Mouse (Mus musculus) left cerebral cortex, adult 18-20 months (tissue): ENCODE data around the gene Ap3b1. TPM values are rescaled to one million over a fixed set of nuclear protein-coding genes. Genes with fewer than 3 reads are reported as not detected.
A peak's percentile ranks its signal among the peaks of the same experiment; 100 is the strongest.

Source experiments
- DNase-seq, 2 experiments: peaks; one replicate each; pipeline ENCODE4 v3.0.0; 2021 to 2022; ENCODE audit warnings: low spot score in 2 of 2, mixed read lengths in 1 of 2
- total RNA-seq, 2 experiments: library from RNA; stranded (reverse); gene quantifications; 2 replicates each; pipeline ENCODE4 v1.2.3; 2021

Gene Ap3b1
- total RNA-seq, 2 experiments from 2014 or later: 44.5 to 48.7 TPM

DNA sequence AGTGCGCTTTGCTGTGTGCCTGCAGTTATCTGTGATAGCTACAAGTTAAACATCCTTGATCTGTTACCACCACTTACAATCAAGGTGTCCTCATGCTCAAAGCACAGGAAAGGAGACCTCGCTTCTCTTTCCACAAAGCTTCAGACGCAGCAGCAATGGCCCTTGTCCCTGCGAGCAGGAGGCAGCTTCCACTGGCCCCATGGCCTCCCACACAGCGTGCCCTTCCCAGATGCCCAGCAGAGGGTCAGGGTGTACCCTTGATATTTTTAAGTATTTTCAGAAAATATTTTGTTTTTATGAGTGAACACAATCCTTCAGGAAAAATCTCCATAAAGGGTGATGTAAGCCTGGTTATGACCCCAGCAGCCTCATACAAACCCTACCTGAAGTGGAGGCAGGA lies 170.4 kb downstream of the Ap3b1 start:
- DNase-seq: no peak

DNA sequence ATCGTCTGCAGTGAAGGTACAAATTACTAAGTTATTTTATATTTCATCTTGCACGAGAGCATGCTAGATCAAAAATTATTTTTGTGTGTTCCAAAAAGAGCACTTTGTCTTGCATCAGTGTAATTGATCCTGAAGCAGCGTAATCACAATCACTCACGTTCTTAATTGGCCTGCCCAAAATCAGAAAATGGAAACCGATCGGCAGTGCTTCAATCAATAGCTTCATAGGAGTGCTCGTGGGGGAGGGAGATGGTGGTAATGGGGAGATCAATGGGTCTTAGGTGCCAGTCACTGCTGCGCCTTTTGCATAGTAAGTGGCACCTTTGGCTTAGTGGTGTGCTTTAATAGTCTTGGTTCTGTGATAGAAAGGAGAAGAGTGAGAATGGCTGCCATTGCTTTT lies 174.8 kb downstream of the Ap3b1 start:
- no peak for DNase-seq

DNA sequence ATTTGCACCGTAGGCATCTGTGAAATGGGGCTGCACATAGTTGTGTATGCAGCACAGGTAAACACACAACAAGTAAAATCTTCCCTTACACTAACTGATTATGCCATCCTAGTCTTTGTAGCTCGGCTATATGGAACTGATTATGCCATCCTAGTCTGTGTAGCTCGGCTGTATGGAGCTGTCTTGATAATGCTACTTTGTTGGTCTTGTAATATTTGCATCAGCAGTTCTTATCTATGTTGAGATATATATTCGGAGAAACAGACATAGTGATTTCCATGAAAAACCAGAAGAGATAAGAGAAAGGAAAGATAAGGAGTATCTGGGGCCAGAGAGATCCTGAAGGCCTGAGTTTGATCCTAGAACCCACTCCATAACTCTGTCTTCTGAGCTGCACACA lies 178.6 kb downstream of the Ap3b1 start:
- no peak for DNase-seq

DNA sequence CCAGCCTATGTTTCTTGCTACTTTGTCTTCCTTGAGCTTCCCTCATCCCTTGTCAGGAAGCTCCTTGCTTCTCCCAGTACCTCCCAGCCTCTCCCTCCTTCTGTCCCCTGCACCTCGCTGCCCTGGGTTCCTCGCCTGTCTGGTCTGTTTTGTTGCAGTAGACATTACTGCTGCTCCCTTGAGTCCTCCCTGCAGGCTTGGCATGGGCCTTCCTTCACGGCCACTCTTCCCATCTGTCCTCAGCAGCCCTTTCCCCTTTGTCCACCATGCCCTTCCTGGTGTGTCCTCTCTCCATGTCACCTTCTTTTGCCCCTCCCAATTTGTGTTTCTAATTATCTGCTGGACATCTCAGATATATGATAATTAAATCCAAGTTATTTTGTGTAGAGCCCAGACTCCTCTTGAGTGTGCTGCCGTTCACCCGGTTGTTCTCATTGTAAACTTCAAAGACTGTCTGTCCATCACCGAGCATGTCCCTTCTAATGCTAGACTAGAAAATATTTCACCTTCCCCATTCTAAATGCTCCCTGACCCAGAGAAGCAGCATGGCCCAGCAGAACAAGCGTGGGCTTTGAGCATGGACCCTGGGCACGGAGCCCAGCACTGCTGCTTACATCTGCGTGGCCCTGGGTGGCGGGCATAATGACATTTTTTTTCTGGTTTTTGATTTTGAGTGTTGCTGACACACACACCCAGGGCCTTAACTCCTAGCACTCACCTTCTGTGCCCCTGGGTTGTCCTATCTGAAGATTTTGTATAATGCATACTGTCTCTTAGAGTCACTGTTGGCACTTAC lies 181.3 kb downstream of the Ap3b1 start:
- DNase-seq: no peak

DNA sequence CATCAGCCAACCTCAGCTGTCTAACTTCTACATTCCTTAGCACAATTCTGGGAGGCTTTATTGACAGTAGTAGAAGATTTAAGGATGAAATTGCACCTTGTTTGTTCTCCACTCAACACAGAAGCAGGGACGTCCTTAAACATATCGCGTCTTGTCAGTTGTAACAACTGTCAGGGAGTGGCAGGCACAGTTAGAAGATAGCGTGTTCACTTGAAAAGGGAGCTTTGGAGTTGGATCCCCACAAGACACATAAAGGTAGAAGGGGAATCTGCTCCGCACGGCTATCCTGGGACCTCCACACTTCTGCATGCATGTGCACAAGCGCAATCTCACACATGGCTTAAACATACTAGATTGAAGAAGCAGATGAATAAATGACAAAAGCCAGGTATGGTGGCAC lies 183.3 kb downstream of the Ap3b1 start:
- DNase-seq: no peak

DNA sequence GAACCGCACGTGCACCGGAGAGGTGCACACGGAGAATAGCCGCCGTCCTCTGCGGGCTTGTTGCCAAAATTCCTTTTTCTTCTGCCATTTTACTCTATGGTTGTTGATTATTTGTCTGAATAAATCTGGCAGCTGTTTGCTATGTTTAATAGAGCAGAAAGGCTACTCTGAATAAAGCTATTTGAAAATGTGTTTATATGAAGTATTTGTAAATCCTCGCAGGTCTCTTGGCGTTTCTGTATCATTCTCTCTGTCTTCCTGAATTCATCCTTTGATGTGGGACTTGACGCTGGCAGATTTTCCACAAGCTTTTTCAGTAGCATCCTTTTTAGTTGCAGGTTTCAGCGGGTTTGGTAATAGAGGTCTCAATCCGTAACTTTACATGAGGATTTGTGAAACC lies 185.5 kb downstream of the Ap3b1 start:
- DNase-seq: no peak

DNA sequence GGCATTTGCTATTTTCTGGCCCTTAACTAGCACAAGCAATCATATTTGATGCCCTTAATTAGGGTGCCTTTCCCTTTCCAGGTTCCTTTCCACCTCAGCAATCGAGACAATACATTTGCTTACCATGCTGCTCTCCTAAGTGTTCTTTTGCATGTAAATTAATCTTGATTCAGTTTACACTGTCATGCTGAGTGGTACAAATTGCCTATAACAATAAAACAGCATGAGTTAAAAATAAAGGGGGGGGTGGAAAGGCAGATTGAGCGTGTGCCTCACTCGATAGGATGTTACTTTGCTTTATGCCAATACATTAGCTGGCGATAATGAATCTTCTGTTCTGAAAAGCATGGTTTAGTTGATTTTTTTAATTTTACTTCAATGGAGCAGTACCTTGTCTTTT lies 187.0 kb downstream of the Ap3b1 start:
- no peak for DNase-seq

DNA sequence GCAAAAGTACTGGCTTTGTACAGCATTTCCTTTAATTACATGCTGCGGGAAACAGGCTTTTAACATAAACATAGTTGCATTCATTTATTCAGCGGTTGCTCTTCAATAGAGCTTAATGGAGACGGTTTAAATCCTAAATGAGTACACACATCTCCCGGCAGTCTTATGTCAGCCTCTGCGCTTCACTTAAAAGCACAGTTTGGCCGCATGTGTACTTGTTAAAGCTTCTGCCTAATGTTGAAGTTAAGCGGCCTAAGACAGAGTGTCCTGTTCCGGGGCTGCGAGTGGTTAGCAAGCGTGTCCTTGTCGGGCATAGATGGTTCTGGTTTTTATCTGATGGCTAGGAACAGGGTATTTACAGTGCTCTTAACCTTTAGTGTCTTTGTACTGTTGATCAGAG lies 187.5 kb downstream of the Ap3b1 start:
- DNase-seq: no peak

DNA sequence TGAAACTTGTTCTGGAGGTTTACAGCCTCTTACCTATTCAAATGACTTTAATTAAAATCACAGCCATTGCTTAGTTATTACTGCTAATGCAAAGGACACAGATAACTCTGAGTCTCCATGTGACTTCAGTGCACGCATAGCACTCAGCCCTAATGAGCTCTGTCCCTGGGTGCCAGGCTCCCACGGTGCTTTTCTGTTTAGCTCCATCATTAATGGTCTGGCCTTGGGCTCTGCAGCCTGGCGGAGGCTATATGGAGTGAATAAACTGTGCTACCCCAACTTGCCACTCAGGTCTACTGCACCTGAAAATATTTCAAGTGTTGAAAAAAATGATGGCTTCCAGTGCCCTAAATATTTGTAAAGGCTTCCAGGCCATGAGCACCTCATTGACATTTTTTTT lies 190.8 kb downstream of the Ap3b1 start:
- DNase-seq: no peak

DNA sequence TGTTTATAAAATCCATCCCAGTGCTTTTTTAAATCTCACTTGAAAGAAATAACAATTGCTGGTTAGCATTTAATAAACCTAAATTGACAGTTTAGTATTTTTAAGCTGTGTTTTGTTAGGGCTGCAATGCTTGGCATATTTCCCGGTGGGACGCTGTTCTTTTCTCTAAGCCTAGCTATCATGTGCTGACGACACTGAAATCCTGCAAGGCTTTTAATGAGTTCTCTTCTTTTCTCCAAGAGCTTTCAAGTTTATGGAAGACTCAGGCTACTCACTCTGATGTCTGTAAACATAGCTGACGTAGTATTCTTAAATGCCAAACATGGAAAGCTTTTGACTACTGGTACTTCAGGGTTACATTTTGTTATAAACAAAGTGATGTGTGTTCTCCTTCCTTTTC lies 191.3 kb downstream of the Ap3b1 start:
- no peak for DNase-seq

DNA sequence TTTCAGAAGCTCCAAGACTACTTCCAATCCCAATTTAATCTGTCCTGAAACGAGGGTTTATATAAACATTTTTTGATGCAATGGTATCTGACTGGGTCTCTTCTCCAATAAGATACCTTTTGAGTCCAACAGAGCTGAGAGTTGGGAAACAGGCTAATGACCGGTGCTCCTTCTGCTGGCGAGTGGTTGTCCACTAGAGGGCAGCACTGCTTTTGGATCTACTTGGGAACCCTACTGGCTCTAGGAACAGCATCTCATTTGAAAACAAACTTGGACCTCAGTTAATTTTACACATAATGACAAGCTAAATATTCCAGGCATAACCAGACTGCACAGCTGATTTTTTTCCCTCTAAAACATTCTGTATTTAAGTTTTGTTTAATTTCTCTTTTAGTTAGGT lies 201.3 kb downstream of the Ap3b1 start:
- DNase-seq: peak; percentile 87 to 94

DNA sequence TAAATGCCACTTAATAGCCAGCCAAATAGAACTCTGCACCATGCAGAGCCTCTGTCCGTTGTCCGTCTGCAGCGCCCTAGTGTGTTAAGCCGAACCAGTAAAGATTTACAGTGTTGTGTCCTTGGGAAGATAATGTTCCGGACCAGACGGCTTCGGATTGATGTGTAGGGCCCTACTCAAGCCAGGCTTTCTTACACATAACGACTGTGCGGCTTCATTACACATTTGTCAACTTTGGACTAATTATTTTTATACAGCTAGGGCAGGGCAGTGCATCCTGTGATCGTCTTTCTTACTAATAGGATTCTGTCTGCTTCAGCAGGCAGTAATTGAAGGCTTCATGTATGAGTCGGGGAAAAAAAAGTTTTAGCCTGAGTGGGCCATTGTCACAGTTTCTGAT lies 202.1 kb downstream of the Ap3b1 start:
- no peak for DNase-seq

DNA sequence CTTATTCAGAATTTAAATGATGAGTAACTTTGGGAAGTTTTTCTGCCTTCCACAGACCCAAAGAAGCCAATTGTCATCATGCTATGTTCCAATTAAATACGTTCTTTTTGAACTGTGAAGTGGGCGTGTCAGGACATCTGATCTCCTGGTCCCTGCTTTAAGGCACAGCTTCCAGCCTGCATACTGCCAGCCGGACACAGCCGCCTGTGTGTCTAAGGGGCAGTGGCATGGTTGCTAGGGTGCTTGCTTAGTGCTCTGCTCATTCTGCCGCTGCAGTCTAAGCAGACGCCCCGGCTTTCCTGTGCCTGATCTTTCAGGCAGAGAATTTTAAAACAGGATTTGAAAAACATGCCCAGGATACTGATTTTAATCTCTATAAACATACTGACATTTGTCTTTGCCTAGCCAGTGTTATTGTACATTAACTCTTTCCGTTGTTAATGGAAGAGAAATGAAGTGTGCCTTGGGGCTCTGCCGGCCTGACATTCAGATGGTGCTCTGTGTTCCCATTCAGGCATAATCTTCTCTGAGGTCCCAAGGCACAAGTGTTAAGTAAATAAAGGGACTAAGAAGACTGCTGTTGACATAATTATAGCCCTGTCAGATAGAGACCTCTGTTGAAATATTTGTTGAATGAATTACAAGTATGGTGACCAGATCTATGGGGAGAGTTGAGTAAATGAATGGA lies 204.0 kb downstream of the Ap3b1 start:
- DNase-seq: no peak

DNA sequence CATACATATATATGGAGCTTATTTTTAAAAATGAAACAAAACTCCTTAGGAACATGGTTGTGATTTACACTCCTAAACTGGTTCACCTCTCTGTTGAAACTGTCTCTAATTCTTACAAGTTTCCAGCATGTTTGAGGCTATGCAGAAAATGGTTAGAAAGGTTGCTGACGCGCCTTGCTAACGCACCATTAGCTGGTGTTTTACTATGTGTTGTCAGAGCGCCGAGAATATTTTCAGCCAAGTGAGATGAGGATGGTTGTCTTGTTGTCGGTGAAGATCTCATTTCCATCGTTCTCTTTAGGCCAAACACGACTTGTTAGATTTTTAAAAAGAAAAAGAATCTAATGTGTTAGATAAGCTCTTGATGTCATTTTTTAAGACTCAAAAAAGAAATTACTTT lies 205.1 kb downstream of the Ap3b1 start:
- DNase-seq: no peak

DNA sequence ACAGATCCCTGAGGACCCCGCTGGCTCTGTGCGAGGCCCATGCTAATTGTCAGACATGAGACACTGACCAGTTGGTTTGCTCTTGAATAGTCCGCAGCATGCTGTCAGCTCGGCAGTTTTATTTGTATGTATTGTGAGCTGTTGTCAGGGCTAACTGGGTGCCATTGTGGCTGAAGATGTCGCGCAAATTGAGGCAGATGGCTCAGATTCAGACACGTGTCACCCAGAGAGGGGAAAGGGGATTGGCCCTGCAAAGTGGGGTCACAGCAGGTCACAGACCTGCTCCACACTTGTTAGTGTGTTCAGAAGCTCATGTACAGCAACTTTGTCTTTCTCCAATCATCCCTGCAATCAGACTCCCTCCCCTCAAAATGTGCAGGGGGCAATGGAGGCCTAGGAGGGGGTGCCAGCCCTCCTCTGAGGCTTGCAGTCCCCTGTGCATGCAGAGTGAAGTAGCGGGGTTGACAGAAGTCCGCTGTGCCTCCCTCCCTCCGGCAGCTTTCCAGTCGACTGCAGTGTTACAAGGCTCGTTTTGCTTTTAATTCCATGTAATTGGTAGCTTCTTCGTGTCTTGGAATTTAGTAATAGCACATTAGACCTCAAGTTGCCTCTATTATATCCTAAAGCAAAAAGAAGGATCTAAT lies 205.7 kb downstream of the Ap3b1 start:
- no peak for DNase-seq

DNA sequence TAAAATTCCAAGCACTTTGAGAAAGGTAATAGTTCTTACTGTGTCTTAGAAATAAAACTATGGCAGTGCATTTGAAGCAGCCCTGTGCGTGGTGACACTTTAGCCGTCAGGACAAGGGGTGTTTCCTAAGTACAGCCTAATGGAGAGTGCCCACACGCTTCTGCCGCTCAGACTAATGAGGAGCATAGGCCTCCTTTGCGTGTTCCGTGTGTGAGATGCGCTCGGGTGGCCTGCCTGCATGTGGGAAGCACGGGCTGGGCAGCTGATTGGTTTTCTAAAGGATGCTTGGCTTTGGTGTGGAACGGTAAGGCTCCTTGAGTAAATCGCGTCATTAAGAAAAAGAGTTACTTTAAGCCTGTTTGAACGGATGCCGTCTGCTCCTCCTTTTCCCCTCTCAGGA lies 206.4 kb downstream of the Ap3b1 start:
- DNase-seq: no peak

DNA sequence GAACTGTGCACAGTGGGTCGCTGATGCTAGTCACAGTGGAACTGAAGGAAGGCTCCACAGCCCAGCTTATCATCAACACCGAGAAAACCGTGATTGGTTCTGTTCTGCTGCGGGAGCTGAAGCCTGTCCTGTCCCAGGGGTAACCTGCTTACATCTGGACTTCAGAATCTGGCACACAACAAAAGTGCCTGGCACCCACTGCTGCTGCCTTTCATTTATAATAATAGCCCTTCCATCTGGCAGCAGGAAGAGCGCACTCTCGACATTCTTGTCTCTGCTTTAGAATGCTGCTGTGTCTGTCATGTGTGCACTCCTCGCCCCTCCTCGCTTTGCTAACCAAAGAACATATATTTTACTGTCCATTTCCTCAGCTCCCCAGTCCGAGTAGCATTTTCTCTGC lies 206.9 kb downstream of the Ap3b1 start:
- no peak for DNase-seq

DNA sequence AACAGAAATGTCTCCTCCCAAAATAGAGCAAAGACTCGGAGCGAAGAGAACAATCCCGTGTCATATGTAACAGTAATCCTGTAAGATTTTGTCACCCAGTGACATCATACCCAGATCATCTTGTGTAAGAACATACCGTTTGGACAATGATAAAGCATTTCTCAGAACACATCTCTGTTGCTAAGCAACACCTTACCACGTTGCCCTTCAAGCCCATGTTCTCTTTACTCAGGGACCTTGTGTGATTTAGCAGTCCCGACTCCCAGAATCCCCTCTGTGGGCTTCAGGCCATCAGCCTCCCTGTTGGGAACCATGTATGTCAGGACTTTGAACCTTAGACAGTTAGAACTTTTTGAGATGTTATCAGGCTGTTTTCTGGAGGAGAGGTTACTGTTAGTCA lies 209.0 kb downstream of the Ap3b1 start:
- DNase-seq: no peak

DNA sequence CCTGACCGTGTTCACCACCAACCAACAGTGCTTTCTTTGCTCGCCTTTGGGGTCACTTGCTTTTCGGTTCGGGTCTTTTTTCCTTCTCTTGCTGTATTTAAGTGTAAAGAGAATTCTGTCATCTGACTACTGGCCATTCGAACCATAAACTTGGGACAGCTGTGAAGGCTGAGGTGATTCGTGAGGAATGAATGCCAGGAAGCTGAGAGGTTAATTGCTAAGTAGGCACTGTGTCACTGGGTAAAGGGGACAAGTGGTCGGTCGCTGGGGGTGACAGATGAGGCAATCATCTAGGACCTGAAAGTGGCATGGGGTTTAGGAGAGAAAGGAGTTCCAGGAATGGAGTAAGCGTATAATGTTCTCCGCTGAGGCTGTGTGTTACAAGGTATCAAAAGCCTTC lies 212.2 kb downstream of the Ap3b1 start:
- DNase-seq: no peak

DNA sequence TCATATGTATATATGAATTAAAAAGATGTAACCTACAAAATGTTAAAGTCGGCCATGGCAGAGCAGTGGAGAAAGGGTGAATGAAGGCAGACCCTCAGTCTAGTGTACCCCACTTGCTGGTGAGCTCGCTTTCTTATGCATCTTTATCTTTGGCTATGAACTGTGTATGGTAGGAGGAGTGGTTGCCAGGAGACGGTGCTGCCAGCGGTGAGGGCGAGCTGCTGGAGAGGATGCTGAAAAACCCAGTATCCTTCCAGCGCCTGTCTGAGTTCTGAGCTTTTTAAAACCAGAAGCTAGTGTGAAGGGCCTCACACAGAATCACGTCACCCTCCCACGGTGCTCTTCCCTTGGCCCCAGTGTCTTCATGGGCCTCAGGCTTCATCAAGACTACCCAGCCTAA lies 214.6 kb downstream of the Ap3b1 start:
- DNase-seq: peak; percentile 31 to 47

DNA sequence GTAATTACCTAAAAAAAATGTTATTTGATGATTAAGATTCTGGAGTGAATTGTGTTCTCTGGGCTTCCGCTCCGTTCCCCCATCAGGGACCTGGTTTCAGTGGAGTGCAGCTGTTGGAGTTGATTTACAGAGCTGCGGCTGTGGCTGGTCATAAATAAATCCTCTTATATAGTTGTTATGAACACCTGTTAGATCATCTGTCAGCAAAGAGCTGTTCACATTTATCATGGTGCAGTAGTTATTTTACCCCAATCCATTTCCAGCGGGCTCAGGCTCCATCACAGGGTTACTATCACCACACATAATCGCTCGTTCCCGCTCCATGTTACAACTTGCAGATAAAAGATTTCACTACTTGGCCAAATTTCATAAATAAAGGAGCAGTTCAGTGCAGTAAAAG lies 215.1 kb downstream of the Ap3b1 start:
- no peak for DNase-seq

DNA sequence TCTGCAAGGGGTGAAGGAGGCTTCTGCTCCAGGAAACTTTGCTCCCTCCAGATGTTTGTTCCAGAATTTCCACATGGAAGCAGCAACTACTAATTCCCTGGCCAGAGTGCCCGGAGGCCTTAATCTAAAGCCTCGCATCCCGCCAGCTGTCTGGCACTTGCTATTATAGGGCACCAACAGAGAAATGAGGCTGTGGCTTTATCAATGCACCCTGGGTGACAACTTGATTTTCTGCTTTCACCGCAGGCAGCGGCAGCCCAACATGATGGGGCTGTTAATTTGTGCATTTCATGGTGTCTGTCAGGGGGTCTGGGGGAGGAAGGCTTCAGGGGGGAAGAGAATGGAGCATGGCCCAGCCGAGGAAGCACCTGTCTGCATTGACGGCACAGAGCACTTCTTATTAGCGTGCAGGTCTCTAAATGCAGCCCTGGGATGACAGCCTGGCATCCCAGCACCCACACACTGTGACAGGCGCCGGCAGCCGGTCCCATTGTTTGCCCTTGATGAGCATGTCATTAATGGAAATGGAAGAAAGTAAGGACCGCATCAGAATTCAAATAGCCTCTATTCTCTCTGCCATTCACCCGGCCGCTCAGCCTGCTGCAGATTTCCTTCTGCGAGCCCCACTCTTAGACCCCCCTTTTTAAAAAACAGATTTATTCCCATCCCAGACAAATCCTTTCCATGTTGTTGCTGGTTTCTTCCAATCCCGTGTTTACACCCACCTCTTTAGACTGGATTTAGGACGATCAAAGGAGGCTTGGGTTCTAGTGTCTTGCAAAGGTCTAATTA lies 217.0 kb downstream of the Ap3b1 start:
- no peak for DNase-seq
